Mouse (Mus musculus): Measurements from ENCODE around the gene Pcsk2.
A peak's percentile ranks its signal among the peaks of the same experiment; 100 is the strongest.

Pcsk2 gene

GRCm38 (mm10) chr2:143838698-143839097, 292.7 kb downstream of the Pcsk2 start:
- DNase-seq (ENCODE audit: low spot score in 2 of 2): peak in 1 of 2 experiments; percentile 57

GRCm38 (mm10) chr2:143839458-143839857, 293.5 kb downstream of the Pcsk2 start:
- DNase-seq (ENCODE audit: low spot score in 2 of 2): no peak

- peak in 1 of 2 experiments; percentile 37 for DNase-seq (ENCODE audit: low spot score in 2 of 2)
These were observed 294.9 kb downstream of the Pcsk2 start for GRCm38 (mm10) chr2:143840895-143841294.

- DNase-seq (ENCODE audit: low spot score in 2 of 2): peak in 1 of 2 experiments; percentile 34
These were observed 295.6 kb downstream of the Pcsk2 start for GRCm38 (mm10) chr2:143841536-143841935.

GRCm38 (mm10) chr2:143844779-143845178, 298.8 kb downstream of the Pcsk2 start:
- DNase-seq (ENCODE audit: low spot score in 2 of 2): no peak

- DNase-seq (ENCODE audit: low spot score in 2 of 2): no peak
These were observed 300.8 kb downstream of the Pcsk2 start for GRCm38 (mm10) chr2:143846799-143847198.

DNA sequence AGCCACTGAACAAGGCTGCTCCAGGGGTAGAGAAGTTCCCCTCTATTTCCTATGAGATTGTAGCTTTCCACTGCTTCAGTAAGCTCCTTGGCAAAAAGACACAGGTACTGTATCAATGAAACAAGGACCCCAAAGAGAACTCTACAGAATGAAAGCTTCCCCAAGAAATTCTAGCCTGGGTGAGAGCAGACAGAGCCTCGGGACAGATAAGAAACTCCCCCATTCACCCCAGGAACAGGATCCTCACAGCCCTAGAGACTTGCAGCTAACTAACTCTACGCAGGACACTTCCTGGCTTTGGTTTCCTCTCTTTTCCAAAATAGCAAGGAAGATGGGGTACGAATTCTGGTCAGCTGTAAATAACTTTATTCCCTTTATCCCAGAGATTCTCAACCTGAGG, 301.3 kb downstream of the Pcsk2 start:
- DNase-seq (ENCODE audit: low spot score in 2 of 2): no peak

GRCm38 (mm10) chr2:143851354-143852221, 305.6 kb downstream of the Pcsk2 start:
- no peak for DNase-seq (ENCODE audit: low spot score in 2 of 2)

- DNase-seq (ENCODE audit: low spot score in 2 of 2): no peak
These were observed 306.6 kb downstream of the Pcsk2 start for GRCm38 (mm10) chr2:143852295-143853275.

- DNase-seq (ENCODE audit: low spot score in 2 of 2): no peak
These were observed 307.5 kb downstream of the Pcsk2 start for GRCm38 (mm10) chr2:143853447-143853846.

DNA sequence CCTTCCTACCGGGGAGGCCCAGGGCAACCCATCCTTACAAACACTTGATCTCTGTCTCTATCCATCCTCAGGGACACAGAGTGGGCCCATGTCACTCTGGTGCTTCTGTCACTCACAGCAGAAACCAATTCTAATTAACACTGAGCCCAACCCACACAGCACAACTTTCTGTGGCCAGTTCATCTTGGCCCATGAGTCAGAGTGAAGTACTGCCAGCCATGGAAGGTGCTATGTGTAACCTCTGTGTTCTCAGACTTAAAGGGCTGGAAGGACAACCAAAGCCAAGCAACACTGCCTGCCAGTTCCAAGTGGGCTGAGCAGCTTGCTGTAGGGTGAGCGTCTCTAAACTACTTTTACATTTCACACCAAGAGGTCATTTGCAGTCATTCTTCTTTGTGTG, 313.2 kb downstream of the Pcsk2 start:
- no peak for DNase-seq (ENCODE audit: low spot score in 2 of 2)

DNA sequence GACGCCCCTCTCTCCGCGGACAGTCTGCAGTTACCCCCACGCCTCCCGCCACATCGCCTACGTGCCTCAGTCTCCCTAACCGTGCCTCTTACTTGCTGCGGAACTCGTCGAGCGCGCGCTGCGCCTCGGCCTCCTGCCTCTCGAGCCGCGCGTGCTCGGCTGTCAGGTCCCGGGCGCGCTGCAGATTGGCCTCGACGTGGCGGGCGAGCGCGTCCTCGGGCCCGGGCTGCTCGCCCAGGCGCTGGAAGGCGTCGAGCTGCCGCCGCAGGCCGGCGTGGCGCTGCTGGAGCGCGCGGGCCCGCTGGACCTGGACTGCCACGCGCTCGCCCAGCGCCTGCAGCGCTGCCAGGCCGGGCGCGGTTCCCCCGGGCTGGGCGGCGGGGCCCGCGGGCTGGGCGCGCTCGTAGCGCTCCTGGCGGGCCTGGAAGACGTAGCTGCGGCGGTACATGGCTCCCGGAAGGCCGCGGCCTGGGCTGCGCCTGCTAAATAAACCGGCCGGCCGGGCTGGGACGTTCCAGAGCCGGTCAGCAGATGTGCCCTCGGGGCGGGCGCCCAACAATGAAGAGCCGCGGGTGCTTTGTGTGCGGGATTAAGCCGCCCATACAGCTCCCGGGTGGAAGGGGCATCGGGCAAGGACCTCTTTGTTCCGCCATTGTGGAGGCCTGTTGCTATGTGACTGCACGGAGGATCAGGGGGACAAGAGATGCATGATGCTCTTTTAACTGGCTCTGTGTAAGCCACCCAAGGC, 316.7 kb downstream of the Pcsk2 start, which contains the start of gene Bfsp1:
Gene Bfsp1 (minus strand): TSS at position 690 of the 748 bp plus-strand sequence.
- peak in 1 of 2 experiments; percentile 37 for DNase-seq (ENCODE audit: low spot score in 2 of 2)

DNA sequence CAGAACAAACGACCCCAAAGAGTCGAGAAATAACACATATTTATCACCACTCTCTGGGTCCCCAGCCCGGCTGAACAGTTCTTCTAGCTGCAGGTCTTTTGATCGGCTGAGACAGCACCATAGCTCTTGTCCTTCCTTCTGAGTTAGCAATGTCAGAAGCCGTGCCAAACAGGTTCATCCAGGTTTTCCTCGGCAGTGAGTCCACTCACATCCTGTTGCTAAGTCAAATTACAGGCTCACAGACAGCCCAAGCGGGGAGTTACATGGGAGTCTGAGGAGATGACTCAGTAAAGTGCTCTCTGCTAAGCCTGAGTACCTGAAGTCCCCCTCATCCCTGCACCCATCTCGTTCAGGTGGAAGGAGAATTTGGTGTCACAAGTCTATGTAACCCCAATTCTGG, 318.6 kb downstream of the Pcsk2 start:
- DNase-seq (ENCODE audit: low spot score in 2 of 2): no peak

Measured in spleen, postnatal 10 days (tissue).